Mouse (Mus musculus) kidney, adult 2 months (tissue): ENCODE results near the gene Borcs5.

Experiments
- CTCF ChIP-seq: fragments of 200-500 bp; conservative IDR thresholded peaks from 2 replicates; pipeline ENCODE4 v1.5.1; 2011; ENCODE audit warnings: low read depth, mild to moderate bottlenecking, control low read depth, low read length, moderate library complexity, mixed read lengths; ENCODE audit not compliant: insufficient read depth, insufficient read length
- POLR2A ChIP-seq: fragments of 200-500 bp; IDR thresholded peaks from one replicate; pipeline ENCODE4 v1.6.1; 2011; ENCODE audit warnings: low read depth, low read length, control low read depth

DNA sequence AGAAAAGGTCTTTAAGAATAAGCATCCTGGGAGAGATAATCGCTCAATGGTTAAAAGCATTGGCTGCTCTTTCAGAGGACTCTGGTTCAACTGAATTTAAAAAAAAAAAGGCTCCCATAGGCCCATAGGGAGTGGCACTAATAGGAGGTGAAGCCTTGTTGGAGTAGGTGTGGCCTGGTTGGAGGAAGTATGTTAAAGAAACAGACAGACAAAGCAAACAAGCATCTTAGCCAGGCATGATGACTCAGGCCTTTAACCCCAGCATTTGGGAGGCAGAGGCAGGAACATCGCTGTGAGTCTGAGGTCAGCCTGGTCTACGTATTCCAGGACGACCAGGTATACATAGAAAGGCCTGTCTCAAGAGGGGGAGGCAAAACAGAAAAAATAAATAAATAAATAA, 114.1 kb downstream of the Borcs5 start:
- TF ChIP-seq CTCF (no peak), POLR2A (no peak)
